Mouse (Mus musculus): Measurements from ENCODE around the gene Ppp4c.

DNA sequence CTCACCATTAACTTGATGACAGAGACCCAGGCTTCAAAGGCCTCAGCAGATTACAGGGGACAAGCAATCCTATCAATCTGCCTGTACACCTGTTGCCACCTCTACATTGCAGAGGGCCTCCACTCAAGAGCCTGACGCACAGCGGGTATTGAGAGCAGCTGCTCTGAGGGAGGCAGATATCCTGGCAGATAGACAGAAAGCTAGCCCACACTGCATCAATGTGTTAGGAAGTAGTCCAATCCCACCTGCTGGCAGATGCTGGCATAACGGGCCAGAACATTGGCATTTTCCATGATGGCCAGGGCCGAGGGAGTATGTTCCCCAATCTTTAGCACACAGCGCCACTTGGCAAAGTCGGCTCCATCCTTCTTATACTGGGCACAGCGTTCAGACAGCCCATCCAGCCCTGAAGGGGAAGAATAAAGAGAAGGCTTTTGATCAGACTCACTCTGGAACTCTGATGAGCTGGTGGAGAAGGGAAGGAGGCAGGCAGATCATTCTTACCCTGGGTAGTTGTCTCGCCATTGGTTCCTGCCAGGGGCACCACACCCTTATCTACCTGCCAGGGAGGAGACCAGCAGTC lies 4.1 kb upstream of the Ppp4c start:
- TF ChIP-seq POLR2A (IDR thresholded peaks at IDR 0.05; ENCODE audit: low read depth, low read length) (no peak), CTCF (IDR thresholded peaks at IDR 0.05; ENCODE audit: extremely low read depth, insufficient read depth, insufficient read length, insufficient replicate concordance) (peak; percentile 1; the same call in 1 of the 2 replicates)

Measured in spleen, adult 2 months (tissue).